Mouse (Mus musculus): ENCODE data around the gene Ankrd6.

- TF ChIP-seq CTCF (conservative IDR thresholded peaks at IDR 0.05 in 1 of 2, IDR thresholded peaks at IDR 0.05 in 1 of 2; ENCODE audit: low read depth in 2 of 2, low read length in 2 of 2) = no peak
- no peak for TF ChIP-seq ZC3H11A (IDR thresholded peaks at IDR 0.05; ENCODE audit: low read depth, low read length)
- TF ChIP-seq ZKSCAN1 (IDR thresholded peaks at IDR 0.05; ENCODE audit: borderline replicate concordance, low read depth, low read length) = no peak
- TF ChIP-seq EP300 (IDR thresholded peaks at IDR 0.05; ENCODE audit: low read length) = no peak
- no peak for TF ChIP-seq BHLHE40 (IDR thresholded peaks at IDR 0.05; ENCODE audit: low read depth, low read length)
- no peak for TF ChIP-seq POLR2A (IDR thresholded peaks at IDR 0.05; ENCODE audit: low read depth, low read length)
Observed at GRCm38 (mm10) chr4:32890735-32891098, 59.9 kb downstream of the Ankrd6 start.
